Mouse (Mus musculus): ENCODE results near the gene Prpf19. TPM values are rescaled to one million over a fixed set of nuclear protein-coding genes. Genes with fewer than 3 reads are reported as not detected.

Gene Prpf19
- polyA plus RNA-seq, 1 experiment from 2014 or later, result 19.7 TPM

GRCm38 (mm10) chr19:10869886-10870527 is 25.0 kb upstream of the Prpf19 start, which contains the start of gene Tmem132a:
Tmem132a (minus strand) TSS chr19:10869940.
- peak within 1 kb of the TSS; percentile 56; the same call in 1 of the 2 replicates for H3K9ac ChIP-seq
- H3K4me1 ChIP-seq (replicated peaks), result peaks cover 10% of the 10 kb centered on the region
- H3K9me3 ChIP-seq (replicated peaks), result no peaks in the 10 kb centered on the region
- ATAC-seq (ENCODE audit: low read depth), result no peak
- peaks cover 42% of the 10 kb centered on the region for H3K27me3 ChIP-seq
- 9% methylated on average over 8 of the region's 8 CpGs for WGBS (ENCODE audit: insufficient replicate concordance)
- peak within 1 kb of the TSS; percentile 61 for H3K4me2 ChIP-seq
- H3K36me3 ChIP-seq, result peaks cover 31% of the 10 kb centered on the region
- H3K4me3 ChIP-seq (replicated peaks), result peak within 1 kb of the TSS; percentile 54
- DNase-seq, result no peak
- H3K27ac ChIP-seq, result no peak within 1 kb of the TSS

DNA sequence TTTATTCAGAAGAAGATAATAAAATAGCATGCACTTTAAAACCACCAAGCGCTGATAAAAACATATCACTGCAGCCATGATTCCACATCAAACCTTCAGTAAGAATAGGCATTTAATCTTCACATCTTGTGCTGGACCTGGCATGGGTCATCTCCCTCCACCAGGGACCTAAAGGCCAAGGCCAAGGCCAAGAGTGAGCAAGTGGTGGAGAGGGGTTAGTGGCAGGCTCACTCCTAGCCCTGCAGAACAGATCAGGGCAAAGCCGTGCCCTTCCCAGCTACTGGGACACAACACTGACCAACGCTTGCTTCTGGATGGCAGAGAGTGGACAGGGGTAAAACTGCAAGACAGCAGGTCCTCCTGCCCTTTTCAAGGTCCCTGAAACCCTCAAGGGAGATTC is 24.4 kb upstream of the Prpf19 start:
- no peak overlapping the region for H3K4me2 ChIP-seq
- WGBS (ENCODE audit: insufficient replicate concordance), result 79% methylated on average over 3 of the region's 3 CpGs
- peaks cover 31% of the 10 kb centered on the region for H3K36me3 ChIP-seq
- no peak overlapping the region for H3K9ac ChIP-seq
- DNase-seq, result no peak
- H3K4me1 ChIP-seq (replicated peaks), result peaks cover 10% of the 10 kb centered on the region
- no peaks in the 10 kb centered on the region for H3K9me3 ChIP-seq (replicated peaks)
- H3K27me3 ChIP-seq, result peaks cover 42% of the 10 kb centered on the region
- H3K27ac ChIP-seq, result no peak overlapping the region
- no peak for ATAC-seq (ENCODE audit: low read depth)
- no peak overlapping the region for H3K4me3 ChIP-seq (replicated peaks)

- ATAC-seq (ENCODE audit: low read depth) (no peak), DNase-seq (no peak)
- no peak overlapping the region for H3K27ac ChIP-seq
- H3K4me3 ChIP-seq (replicated peaks), result no peak overlapping the region
- H3K36me3 ChIP-seq, result peaks cover 31% of the 10 kb centered on the region
- H3K4me1 ChIP-seq (replicated peaks), result peaks cover 10% of the 10 kb centered on the region
- peaks cover 42% of the 10 kb centered on the region for H3K27me3 ChIP-seq
- 70% methylated on average over 14 of the region's 14 CpGs for WGBS (ENCODE audit: insufficient replicate concordance)
- H3K9me3 ChIP-seq (replicated peaks), result no peaks in the 10 kb centered on the region
- H3K4me2 ChIP-seq, result no peak overlapping the region
- H3K9ac ChIP-seq, result no peak overlapping the region
Measured at GRCm38 (mm10) chr19:10871328-10871961, 23.6 kb upstream of the Prpf19 start.

GRCm38 (mm10) chr19:10878201-10878837 is 16.7 kb upstream of the Prpf19 start:
- DNase-seq (no peak), ATAC-seq (ENCODE audit: low read depth) (no peak)
- 78% methylated on average over 7 of the region's 7 CpGs for WGBS (ENCODE audit: insufficient replicate concordance)
- Histone ChIP-seq H3K4me1 (replicated peaks) (peaks cover 28% of the 10 kb centered on the region), H3K4me2 (no peak overlapping the region), H3K36me3 (peaks cover 11% of the 10 kb centered on the region), H3K27ac (no peak overlapping the region), H3K9ac (no peak overlapping the region), H3K4me3 (replicated peaks) (no peak overlapping the region), H3K9me3 (replicated peaks) (no peaks in the 10 kb centered on the region), H3K27me3 (no peaks in the 10 kb centered on the region)

DNA sequence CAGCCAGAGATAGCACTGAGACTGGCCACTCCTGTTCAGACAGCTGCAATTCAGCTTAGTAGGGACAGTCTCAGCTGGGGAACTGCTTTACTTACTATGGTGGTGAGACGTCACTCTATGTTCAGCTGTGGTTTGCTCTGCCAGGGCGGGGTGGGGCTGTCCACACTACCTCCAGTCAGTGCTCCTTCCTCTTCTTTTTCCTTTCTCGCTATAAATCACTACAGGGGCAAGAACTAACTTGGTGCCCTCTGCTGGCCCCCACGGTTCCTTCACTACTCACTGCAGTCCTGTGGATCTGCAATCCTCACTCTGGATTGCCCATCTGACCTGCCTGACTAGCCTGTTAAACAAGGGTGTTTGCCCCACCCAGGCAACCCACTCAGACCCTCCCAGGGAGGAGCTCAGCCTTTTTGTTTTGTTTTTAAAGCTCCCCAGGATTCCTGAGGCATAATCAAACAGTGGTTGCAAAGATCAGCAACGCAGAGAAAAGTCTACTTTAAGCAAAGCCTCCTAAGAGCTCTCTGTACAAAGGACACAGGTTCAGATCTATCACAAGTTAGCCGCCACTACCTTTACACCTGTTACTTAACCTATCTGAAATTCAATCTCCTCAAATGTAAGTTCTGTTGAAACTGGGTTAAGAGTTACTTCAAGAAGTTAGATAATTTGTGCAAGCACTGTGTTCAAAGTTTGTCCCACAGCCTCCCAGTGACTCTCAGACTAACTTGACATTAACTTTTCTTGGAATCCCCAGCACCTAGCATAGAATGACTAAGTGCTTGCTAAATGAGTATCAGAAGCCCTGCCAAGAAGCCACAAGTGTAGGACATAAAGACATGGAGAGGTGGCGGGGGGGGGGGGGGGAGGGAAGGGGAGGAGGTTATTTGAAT is 14.7 kb upstream of the Prpf19 start:
- DNase-seq, result no peak
- WGBS (ENCODE audit: insufficient replicate concordance), result 30% methylated on average over 6 of the region's 7 CpGs
- no peak overlapping the region; the same call in 1 of the 2 replicates for H3K9ac ChIP-seq
- no peaks in the 10 kb centered on the region for H3K36me3 ChIP-seq
- H3K4me3 ChIP-seq (replicated peaks), result peak overlapping the region; percentile 64
- no peak; the same call in 1 of the 2 replicates for ATAC-seq (ENCODE audit: low read depth)
- peak overlapping the region; percentile 92 for H3K4me2 ChIP-seq
- H3K27ac ChIP-seq, result no peak overlapping the region
- H3K4me1 ChIP-seq (replicated peaks), result peaks cover 28% of the 10 kb centered on the region
- H3K27me3 ChIP-seq, result no peaks in the 10 kb centered on the region
- no peaks in the 10 kb centered on the region for H3K9me3 ChIP-seq (replicated peaks)

DNA sequence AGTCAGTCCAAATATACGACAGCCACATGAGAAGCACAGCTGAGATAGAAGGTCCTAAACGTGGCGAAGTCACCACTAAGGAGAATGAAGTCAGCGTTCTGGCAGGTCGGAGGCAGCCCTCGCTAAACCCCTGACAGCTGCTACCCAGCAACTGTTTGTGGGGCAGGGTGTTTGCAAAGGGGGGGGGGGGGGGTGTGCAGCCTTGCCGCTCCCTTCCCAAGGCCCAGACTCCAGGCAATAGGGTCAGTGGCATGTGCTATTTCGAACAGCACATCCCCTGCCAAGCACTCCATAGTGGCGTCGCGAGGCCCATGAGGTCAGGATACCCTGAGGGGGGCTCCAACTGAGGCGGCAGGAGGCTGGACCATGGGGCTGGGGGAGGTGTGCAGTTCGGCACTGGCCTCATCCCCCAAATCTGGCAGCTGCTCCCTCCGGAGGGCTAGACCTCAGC is 14.0 kb upstream of the Prpf19 start:
- no peak for DNase-seq
- no peaks in the 10 kb centered on the region for H3K36me3 ChIP-seq

DNA sequence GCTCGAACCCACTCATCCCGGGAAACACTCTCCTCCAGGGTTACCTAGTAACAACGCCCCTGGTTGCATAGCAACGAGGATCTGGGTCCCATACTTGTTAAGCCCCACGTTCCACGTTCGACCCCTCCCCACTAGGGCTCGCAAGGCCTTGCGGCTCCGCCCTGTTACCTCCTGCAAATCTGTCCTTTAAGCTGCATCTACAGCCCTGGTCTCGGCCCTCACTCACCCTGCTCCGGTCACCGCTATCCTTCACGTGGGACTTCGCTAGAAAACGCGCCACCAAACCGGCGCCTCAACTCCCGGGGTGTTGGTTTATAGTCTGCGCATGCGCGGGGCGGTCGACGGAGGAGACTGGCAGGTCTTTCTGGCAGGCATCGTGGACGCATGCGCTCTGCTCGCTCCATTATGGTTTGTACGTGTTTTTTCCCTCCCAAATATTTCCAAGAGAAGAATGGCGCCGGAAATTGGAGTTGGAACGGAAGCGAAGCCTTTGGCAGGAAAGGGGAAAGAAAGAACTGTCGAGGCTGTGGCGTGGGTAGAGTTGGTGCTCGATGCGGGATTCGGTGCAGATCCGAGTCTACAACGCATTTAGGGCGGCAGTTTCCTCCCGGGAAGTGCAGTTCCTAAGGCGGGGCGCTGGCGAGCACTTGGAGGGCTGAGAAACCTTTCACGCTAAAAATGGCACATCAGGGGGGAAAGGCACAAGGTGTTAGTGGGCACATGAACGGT is 13.4 kb upstream of the Prpf19 start, which contains the start of gene Tmem109:
Tmem109 (minus strand) TSS at position 576 of the 729 bp plus-strand sequence.
- under 1% methylated on average over 49 of the region's 49 CpGs for WGBS (ENCODE audit: insufficient replicate concordance)
- Histone ChIP-seq H3K9ac (peak within 1 kb of the TSS; percentile 76), H3K27me3 (no peaks in the 10 kb centered on the region), H3K27ac (peak within 1 kb of the TSS; percentile 75), H3K36me3 (no peaks in the 10 kb centered on the region), H3K4me3 (replicated peaks) (peak within 1 kb of the TSS; percentile 64), H3K4me2 (peak within 1 kb of the TSS; percentile 92), H3K4me1 (replicated peaks) (peaks cover 28% of the 10 kb centered on the region), H3K9me3 (replicated peaks) (no peaks in the 10 kb centered on the region)
- ATAC-seq (ENCODE audit: low read depth), result peak; percentile 90
- peak; percentile 87 for DNase-seq

More for the DNA sequence above, 14.0 kb upstream of the Prpf19 start:
- Histone ChIP-seq H3K9ac (peak overlapping the region; percentile 76), H3K4me1 (replicated peaks) (peaks cover 28% of the 10 kb centered on the region), H3K27ac (no peak overlapping the region), H3K4me3 (replicated peaks) (peak overlapping the region; percentile 64), H3K27me3 (no peaks in the 10 kb centered on the region), H3K4me2 (peak overlapping the region; percentile 92), H3K9me3 (replicated peaks) (no peaks in the 10 kb centered on the region)
- ATAC-seq (ENCODE audit: low read depth), result peak; percentile 50
- WGBS (ENCODE audit: insufficient replicate concordance), result 5% methylated on average over 14 of the region's 14 CpGs

DNA sequence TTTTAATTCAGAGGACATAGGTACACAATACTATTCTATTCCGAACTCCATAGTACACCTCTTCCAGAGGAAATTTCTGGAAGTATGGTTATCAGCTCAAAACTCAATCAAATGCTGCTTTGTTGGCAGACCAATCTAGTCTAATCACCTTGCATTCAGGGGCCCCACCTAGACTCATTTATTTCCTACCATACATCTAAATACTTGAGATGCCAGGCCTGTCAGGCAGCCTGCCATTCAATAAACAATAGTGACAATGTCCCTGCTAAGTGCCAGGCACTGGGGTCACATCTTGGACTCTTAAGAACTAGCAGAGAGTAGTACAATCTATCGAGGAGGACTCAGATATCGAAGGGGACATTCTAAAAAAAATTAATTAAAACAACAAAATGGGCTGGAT is 2.8 kb upstream of the Prpf19 start:
- Histone ChIP-seq H3K4me3 (replicated peaks) (no peak overlapping the region), H3K9me3 (replicated peaks) (no peaks in the 10 kb centered on the region), H3K4me1 (replicated peaks) (peaks cover 26% of the 10 kb centered on the region), H3K9ac (no peak overlapping the region), H3K27ac (no peak overlapping the region), H3K4me2 (no peak overlapping the region), H3K36me3 (peaks cover 2% of the 10 kb centered on the region; the same call in 1 of the 2 replicates), H3K27me3 (no peaks in the 10 kb centered on the region)
- DNase-seq, result no peak
- 73% methylated on average over 3 of the region's 3 CpGs for WGBS (ENCODE audit: insufficient replicate concordance)
- ATAC-seq (ENCODE audit: low read depth), result no peak

GRCm38 (mm10) chr19:10895708-10896107 is 677 bp downstream of the Prpf19 start:
- no peaks in the 10 kb centered on the region for H3K9me3 ChIP-seq (replicated peaks)
- H3K27ac ChIP-seq, result peak overlapping the region; percentile 86
- H3K36me3 ChIP-seq, result peaks cover 37% of the 10 kb centered on the region
- H3K27me3 ChIP-seq, result no peaks in the 10 kb centered on the region
- peaks cover 33% of the 10 kb centered on the region for H3K4me1 ChIP-seq (replicated peaks)
- ATAC-seq (ENCODE audit: low read depth) (no peak), DNase-seq (no peak)
- peak overlapping the region; percentile 95 for H3K4me2 ChIP-seq
- WGBS (ENCODE audit: insufficient replicate concordance), result under 1% methylated on average over 16 of the region's 16 CpGs
- H3K4me3 ChIP-seq (replicated peaks), result peak overlapping the region; percentile 80
- peak overlapping the region; percentile 91 for H3K9ac ChIP-seq

GRCm38 (mm10) chr19:10896849-10897248 is 1.8 kb downstream of the Prpf19 start:
- DNase-seq (no peak), ATAC-seq (ENCODE audit: low read depth) (no peak)
- H3K4me1 ChIP-seq (replicated peaks), result peaks cover 33% of the 10 kb centered on the region
- H3K9me3 ChIP-seq (replicated peaks), result no peaks in the 10 kb centered on the region
- H3K9ac ChIP-seq, result peak overlapping the region; percentile 91
- H3K27ac ChIP-seq, result no peak overlapping the region
- H3K36me3 ChIP-seq, result peaks cover 48% of the 10 kb centered on the region
- WGBS (ENCODE audit: insufficient replicate concordance), result 63% methylated on average over 7 of the region's 7 CpGs
- H3K4me2 ChIP-seq, result peak overlapping the region; percentile 95
- peak overlapping the region; percentile 80 for H3K4me3 ChIP-seq (replicated peaks)
- no peaks in the 10 kb centered on the region for H3K27me3 ChIP-seq
